Mouse (Mus musculus) cerebellum, adult 2 months (tissue): ENCODE data around the gene Nfyb.

Experiments used
- CTCF ChIP-seq: fragments of 200-500 bp; IDR thresholded peaks from 2 replicates; pipeline ENCODE4 v1.5.1; 2011; ENCODE audit warnings: low read depth, mild to moderate bottlenecking, control low read depth, low read length, moderate library complexity, borderline replicate concordance; ENCODE audit not compliant: insufficient read depth
- POLR2A ChIP-seq: fragments of 200-500 bp; IDR thresholded peaks from 2 replicates; pipeline ENCODE4 v1.6.1; 2011; ENCODE audit warnings: low read length, control low read depth, borderline replicate concordance; ENCODE audit not compliant: insufficient read depth

GRCm38 (mm10) chr10:82758878-82759277 is 5.1 kb downstream of the Nfyb start:
- TF ChIP-seq POLR2A (no peak), CTCF (no peak)
